Mouse (Mus musculus) testis, adult 2 months (tissue): ENCODE measurements around the gene Csnk1g2.

Experiments used
- CTCF ChIP-seq: fragments of 200-500 bp; IDR thresholded peaks from 2 replicates; pipeline ENCODE4 v1.5.1; 2012; ENCODE audit warnings: low read depth, mild to moderate bottlenecking, inconsistent platforms, low read length, moderate library complexity; ENCODE audit not compliant: control insufficient read depth, insufficient read depth, insufficient replicate concordance
- POLR2A ChIP-seq: fragments of 200-500 bp; IDR thresholded peaks from 2 replicates; pipeline ENCODE4 v1.6.1; 2012; ENCODE audit warnings: low read depth, mild to moderate bottlenecking, inconsistent platforms, low read length, moderate library complexity; ENCODE audit not compliant: control insufficient read depth

DNA sequence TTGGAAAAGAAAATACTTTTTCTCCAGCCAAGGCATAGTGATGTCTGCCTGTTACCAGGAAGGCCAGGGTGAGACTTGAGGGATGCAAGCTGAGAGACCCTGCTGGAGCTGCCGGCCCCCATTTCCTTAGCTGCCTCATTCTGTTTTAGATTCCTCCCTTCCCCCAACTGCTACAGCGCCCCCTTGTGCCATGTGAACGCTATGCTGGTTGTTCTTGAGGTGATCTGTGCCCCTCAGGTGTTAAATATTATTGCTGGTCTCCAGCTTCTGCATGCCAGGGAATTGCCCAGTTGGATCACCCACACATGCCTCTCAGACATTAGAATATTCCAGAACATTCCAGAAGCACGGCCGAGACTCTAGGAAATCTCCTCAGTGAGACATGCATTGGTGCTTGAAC is 38.5 kb downstream of the Csnk1g2 start:
- TF ChIP-seq POLR2A (no peak), CTCF (peak; percentile 56; the same call in 1 of the 2 replicates)
